8 mouse cellular contexts compared by ENCODE assay signal in the genomic region with DNA sequence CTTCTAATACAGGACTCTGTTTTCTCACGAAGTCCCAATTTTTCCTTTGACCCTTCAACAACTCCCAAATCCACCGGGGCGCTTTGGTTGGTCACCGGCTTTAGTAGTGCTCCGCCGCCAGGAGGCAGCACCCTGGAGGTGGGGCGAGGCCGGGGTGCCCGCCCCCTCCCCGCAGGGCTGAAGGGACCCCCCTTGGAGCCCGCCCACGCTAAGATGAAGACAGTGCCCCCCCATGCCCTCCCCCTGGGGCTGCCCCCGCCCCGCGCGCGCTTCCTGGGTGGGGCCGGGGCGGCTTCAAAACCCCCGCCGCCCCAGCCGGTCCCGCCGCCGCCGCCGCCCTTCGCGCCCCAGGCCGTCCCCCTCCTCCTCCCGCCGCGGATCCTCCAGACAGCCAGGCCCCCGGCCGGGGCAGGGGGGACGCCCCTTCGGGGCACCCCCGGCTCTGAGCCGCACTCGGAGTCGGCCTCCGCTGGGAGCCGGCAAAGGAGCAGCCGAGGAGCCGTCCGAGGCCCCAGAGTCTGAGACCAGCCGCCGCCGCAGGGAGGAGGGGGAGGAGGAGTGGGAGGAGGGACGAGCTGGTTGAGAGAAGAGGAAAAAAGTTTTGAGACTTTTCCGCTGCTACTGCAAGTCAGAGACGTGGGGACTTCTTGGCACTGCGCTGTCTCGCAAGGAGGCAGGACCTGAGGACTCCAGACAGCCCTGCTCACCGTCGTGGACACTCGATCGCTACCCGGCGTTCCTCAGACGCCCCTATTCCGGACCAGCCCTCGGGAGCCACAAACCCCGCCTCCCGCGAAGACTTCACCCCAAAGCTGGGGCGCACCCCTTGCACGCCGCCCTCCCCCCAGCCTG. TPM values are rescaled to one million over a fixed set of nuclear protein-coding genes. Genes with fewer than 3 reads are reported as not detected.
A peak's percentile ranks its signal among the peaks of the same experiment; 100 is the strongest.
DNase-seq lines count a peak whose midpoint lies in the region; ATAC-seq and TF ChIP-seq lines count a peak whose summit lies in the region.

A gene (plus strand): TSS at position 323 of the 852 bp plus-strand sequence.

- H3K4me3 ChIP-seq in heart, postnatal 0 days (ENCODE audit: low read depth, low read length): peak within 1 kb of the TSS; percentile 84
- peak within 1 kb of the TSS; percentile 99 for H3K4me3 ChIP-seq in megakaryocyte, embryonic 14.5 days (replicated peaks)
- peak within 1 kb of the TSS; percentile 70 for H3K4me3 ChIP-seq in small intestine, adult 2 months (ENCODE audit: low read depth, low read length)

- H3K27ac ChIP-seq in heart, postnatal 0 days (ENCODE audit: low read depth): peak within 1 kb of the TSS; percentile 87
- peak within 1 kb of the TSS; percentile 42 for H3K27ac ChIP-seq in small intestine, adult 2 months (ENCODE audit: insufficient read depth, low read depth, low read length)

- no peaks in the 10 kb centered on the region for H3K36me3 ChIP-seq in heart, postnatal 0 days (replicated peaks; ENCODE audit: control insufficient read depth, insufficient read depth, low read length)
- H3K36me3 ChIP-seq in megakaryocyte, embryonic 14.5 days (replicated peaks; ENCODE audit: low read length): peaks cover 48% of the 10 kb centered on the region
- H3K36me3 ChIP-seq in small intestine, adult 2 months (ENCODE audit: control insufficient read depth, insufficient read depth, low read length): no peaks in the 10 kb centered on the region

- TF ChIP-seq POLR2A in small intestine, adult 2 months (IDR thresholded peaks at IDR 0.05; ENCODE audit: low read depth, low read length): no peak

- 1% methylated on average over 57 of the region's 69 CpGs for WGBS in heart, postnatal 0 days
- 1% methylated on average over 51 of the region's 69 CpGs for WGBS in small intestine, adult 2 months

- DNase-seq in B cell, adult 2 months: peak; percentile 90 to 91
- peak; percentile 82 to 94 for DNase-seq in adrenal gland, adult (ENCODE audit: inconsistent age in 2 of 2, low spot score in 1 of 2)
- peak; percentile 71 for DNase-seq in heart, postnatal 0 days (ENCODE audit: low spot score)
- DNase-seq in kidney, postnatal 25 days: peak; percentile 80 to 89
- DNase-seq in frontal cortex, adult 2 months (ENCODE audit: extremely low spot score in 1 of 2, low spot score in 1 of 2): no peak

- peak within 1 kb of the TSS; percentile 71 for H3K9ac ChIP-seq in heart, postnatal 0 days (replicated peaks; ENCODE audit: low read depth, low read length)

- peak within 1 kb of the TSS; percentile 79 for H3K4me2 ChIP-seq in heart, postnatal 0 days (ENCODE audit: low read depth, low read length)

- H3K27me3 ChIP-seq in heart, postnatal 0 days (ENCODE audit: control insufficient read depth, insufficient read depth, low read length): no peaks in the 10 kb centered on the region
- H3K27me3 ChIP-seq in megakaryocyte, embryonic 14.5 days (replicated peaks): no peaks in the 10 kb centered on the region
- H3K27me3 ChIP-seq in small intestine, adult 2 months (ENCODE audit: control insufficient read depth, insufficient read depth, low read length): no peaks in the 10 kb centered on the region

- H3K9me3 ChIP-seq in heart, postnatal 0 days (replicated peaks; ENCODE audit: control insufficient read depth, low read length): no peaks in the 10 kb centered on the region
- no peaks in the 10 kb centered on the region for H3K9me3 ChIP-seq in megakaryocyte, embryonic 14.5 days

- no peak for TF ChIP-seq EP300 in heart, postnatal 0 days (IDR thresholded peaks at IDR 0.05; ENCODE audit: low read depth)

- TF ChIP-seq CTCF in heart, postnatal 0 days (IDR thresholded peaks at IDR 0.05; ENCODE audit: low read depth): peak; percentile 57
- TF ChIP-seq CTCF in small intestine, adult 2 months (IDR thresholded peaks at IDR 0.05; ENCODE audit: extremely low read depth, insufficient read length, insufficient replicate concordance, low read depth, low read length): peak; percentile 76

- peaks cover 4% of the 10 kb centered on the region; the same call in 1 of the 2 replicates for H3K4me1 ChIP-seq in heart, postnatal 0 days (ENCODE audit: control insufficient read depth, insufficient read depth)
- H3K4me1 ChIP-seq in megakaryocyte, embryonic 14.5 days: peaks cover 69% of the 10 kb centered on the region
- H3K4me1 ChIP-seq in small intestine, adult 2 months (ENCODE audit: control insufficient read depth, insufficient read depth, insufficient read length, low read length): peaks cover 10% of the 10 kb centered on the region

- peak; percentile 36 for ATAC-seq in erythroid progenitor cell, adult 5-6 weeks (replicated peaks; ENCODE audit: low FRiP score, poor library complexity, severe bottlenecking)
- ATAC-seq in heart, postnatal 0 days (ENCODE audit: insufficient read depth, low read depth): peak; percentile 50

RNA-seq across cellular contexts. Expression of the gene that starts here (rescaled TPM):
- total RNA-seq in erythroid progenitor cell, adult 5-6 weeks (2015; ENCODE audit: low replicate concordance): 72.4 and 95.2 TPM in 2 replicates
- total RNA-seq in erythroid progenitor cell, adult 5-6 weeks (2017; ENCODE audit: low replicate concordance): 15.0 and 19.8 TPM in 2 replicates
- 10.4 and 10.7 TPM in 2 replicates for total RNA-seq in heart, postnatal 0 days (2014; rRNA removed; ENCODE audit: low replicate concordance)
- 2.6 TPM in 2 replicates for polyA plus RNA-seq in heart, postnatal 0 days (2015; fragmentation: Nextera tagmentation; extraction: Ambion mirVana)
- 4,315 and 7,169 TPM in 2 replicates for polyA plus RNA-seq in megakaryocyte, embryonic 14.5 days (2012; ENCODE audit: insufficient read depth, low replicate concordance)
- 20.8 and 24.4 TPM in 2 replicates for polyA plus RNA-seq in small intestine, adult 2 months (2012; rRNA removed)
- 7.0 and 7.2 TPM in 2 replicates for polyA plus RNA-seq in frontal cortex, adult 2 months (2012; rRNA removed)

Comparison
In these comparisons a context has a peak if more than half of its experiments do, and no peak if none do; other contexts are left out.
1. RNA of the gene that starts here (polyA plus RNA-seq): 4,315 to 7,169 TPM in megakaryocyte, embryonic 14.5 days; 20.8 to 24.4 TPM in small intestine, adult 2 months, 7.0 to 7.2 TPM in frontal cortex, adult 2 months and 2.6 TPM in heart, postnatal 0 days; every median in the first group is over 100 times any median in the second.
2. DNase-seq: peak in B cell, adult 2 months (2 of 2), adrenal gland, adult (2 of 2), heart, postnatal 0 days (single experiment) and kidney, postnatal 25 days (2 of 2); none in frontal cortex, adult 2 months (0 of 2).
3. Peak in every context shown above with its lines, with median percentiles within 50 percentile points of each other: H3K4me3 ChIP-seq.